8 mouse cellular contexts compared by ENCODE assay signal in the genomic region with DNA sequence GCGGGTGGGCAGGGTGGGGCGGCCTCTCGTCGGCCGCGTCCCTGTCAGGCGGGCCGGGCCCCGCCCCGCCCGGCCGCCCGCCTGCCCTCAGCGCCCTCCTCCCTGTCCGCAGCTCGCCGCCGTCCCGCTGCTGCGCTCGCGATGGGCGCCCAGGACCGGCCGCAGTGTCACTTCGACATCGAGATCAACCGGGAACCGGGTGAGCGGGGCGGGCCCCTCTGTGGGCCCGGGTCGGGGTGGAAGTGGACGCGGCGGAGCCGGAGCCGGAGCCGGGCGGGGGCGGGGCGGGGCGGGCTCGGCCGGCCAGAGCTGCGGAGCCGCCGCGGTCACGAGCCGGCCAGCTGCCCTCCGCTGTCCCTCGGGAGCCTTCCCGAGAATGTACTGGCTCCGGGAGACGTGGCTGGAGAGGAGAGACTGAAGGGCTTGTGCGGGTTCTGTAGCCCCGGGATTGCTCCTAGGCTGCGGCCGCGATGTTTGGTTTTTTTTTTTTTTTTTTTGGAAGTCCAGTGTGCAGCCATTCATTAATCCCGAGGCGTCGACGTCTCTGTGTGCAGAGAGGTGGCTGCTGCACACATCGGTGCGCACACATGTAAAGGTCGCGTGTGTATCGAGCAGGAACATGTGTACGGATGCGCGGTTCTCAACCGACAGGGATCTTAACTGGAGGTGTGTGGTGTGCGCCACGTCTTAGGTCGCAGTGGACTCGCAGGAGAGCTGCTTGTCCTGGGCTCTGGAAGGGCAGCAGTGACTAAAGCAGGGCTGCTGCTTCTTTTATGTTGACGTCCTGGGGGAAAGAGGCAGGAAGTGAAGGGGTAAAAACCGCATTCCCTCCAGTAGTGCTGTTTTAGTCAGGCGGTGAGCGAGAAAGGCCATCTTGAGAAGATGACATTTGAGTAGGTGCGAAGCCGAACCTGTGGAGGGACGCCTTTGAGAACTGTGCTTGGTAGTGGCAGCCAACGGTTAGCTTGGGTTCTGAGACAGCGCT. TPM values are rescaled to one million over a fixed set of nuclear protein-coding genes. Genes with fewer than 3 reads are reported as not detected.
A peak's percentile ranks its signal among the peaks of the same experiment; 100 is the strongest.
DNase-seq lines count a peak whose midpoint lies in the region; ATAC-seq and TF ChIP-seq lines count a peak whose summit lies in the region.

No protein-coding gene starts in this region.

- H3K4me1 ChIP-seq in embryonic facial prominence, embryonic 15.5 days: peaks cover 11% of the 10 kb centered on the region
- H3K4me1 ChIP-seq in hindbrain, embryonic 11.5 days (replicated peaks; ENCODE audit: control insufficient read depth, insufficient read depth, low read length): 0 out of 2 replicates have a peak, but pooled peaks cover 3% of the 10 kb centered on the region
- peaks cover 30% of the 10 kb centered on the region for H3K4me1 ChIP-seq in liver, embryonic 12.5 days

- peak overlapping the region; percentile 77 for H3K4me3 ChIP-seq in left cerebral cortex, adult 2 months
- H3K4me3 ChIP-seq in embryonic facial prominence, embryonic 15.5 days (replicated peaks): peak overlapping the region; percentile 66
- H3K4me3 ChIP-seq in hindbrain, embryonic 11.5 days (ENCODE audit: low read depth, low read length): peak overlapping the region; percentile 94
- H3K4me3 ChIP-seq in liver, embryonic 12.5 days: peak overlapping the region; percentile 84

- TF ChIP-seq CTCF in left cerebral cortex, adult 2 months (IDR thresholded peaks at IDR 0.05): no peak

- H3K9ac ChIP-seq in embryonic facial prominence, embryonic 15.5 days: peak overlapping the region; percentile 83
- H3K9ac ChIP-seq in hindbrain, embryonic 11.5 days (ENCODE audit: low read depth, low read length): peak overlapping the region; percentile 94
- H3K9ac ChIP-seq in liver, embryonic 12.5 days: peak overlapping the region; percentile 98

- DNase-seq in left cerebral cortex, adult 2 months (ENCODE audit: extremely low spot score in 1 of 2, low spot score in 2 of 2): no peak
- no peak for DNase-seq in left cerebral cortex, postnatal 14 days (ENCODE audit: low spot score in 2 of 2)
- peak; percentile 79 for DNase-seq in adrenal gland, postnatal 10 days
- DNase-seq in hindbrain, embryonic 11.5 days (ENCODE audit: low spot score): peak; percentile 69
- peak; percentile 37 to 45 for DNase-seq in natural killer cell, adult 2 months (ENCODE audit: low spot score in 2 of 2)
- DNase-seq in thymus, postnatal 4 days: peak; percentile 53

- no peaks in the 10 kb centered on the region for H3K9me3 ChIP-seq in embryonic facial prominence, embryonic 15.5 days (replicated peaks)
- H3K9me3 ChIP-seq in hindbrain, embryonic 11.5 days (ENCODE audit: control insufficient read depth, low read length): no peaks in the 10 kb centered on the region
- no peaks in the 10 kb centered on the region for H3K9me3 ChIP-seq in liver, embryonic 12.5 days (replicated peaks)

- WGBS in embryonic facial prominence, embryonic 15.5 days: 1% methylated on average over 81 of the region's 87 CpGs
- 2% methylated on average over 50 of the region's 87 CpGs for WGBS in hindbrain, embryonic 11.5 days
- under 1% methylated on average over 73 of the region's 87 CpGs for WGBS in liver, embryonic 12.5 days (ENCODE audit: insufficient replicate concordance)

- peak overlapping the region; percentile 84 for H3K27ac ChIP-seq in left cerebral cortex, adult 2 months
- H3K27ac ChIP-seq in embryonic facial prominence, embryonic 15.5 days (replicated peaks): peak overlapping the region; percentile 97
- peak overlapping the region; percentile 98 for H3K27ac ChIP-seq in hindbrain, embryonic 11.5 days (ENCODE audit: low read depth, low read length)
- peak overlapping the region; percentile 98 for H3K27ac ChIP-seq in liver, embryonic 12.5 days

- H3K4me2 ChIP-seq in embryonic facial prominence, embryonic 15.5 days (replicated peaks): peak overlapping the region; percentile 78
- H3K4me2 ChIP-seq in hindbrain, embryonic 11.5 days (replicated peaks; ENCODE audit: low read depth, low read length): peak overlapping the region; percentile 92
- peak overlapping the region; percentile 96 for H3K4me2 ChIP-seq in liver, embryonic 12.5 days

- intact Hi-C loops in left cerebral cortex, adult 2 months (cut with DNase I): no loop called here
- intact Hi-C loops in left cerebral cortex, postnatal 14 days (cut with DNase I): no loop called here

- ATAC-seq in embryonic facial prominence, embryonic 15.5 days (ENCODE audit: insufficient number of reproducible peaks, low FRiP score, low TSS enrichment, low read depth): peak; percentile 31; the same call in 1 of the 2 replicates
- ATAC-seq in hindbrain, embryonic 11.5 days (ENCODE audit: low FRiP score): peak; percentile 82
- ATAC-seq in liver, embryonic 12.5 days: peak; percentile 48

- H3K27me3 ChIP-seq in embryonic facial prominence, embryonic 15.5 days: no peaks in the 10 kb centered on the region
- no peaks in the 10 kb centered on the region for H3K27me3 ChIP-seq in hindbrain, embryonic 11.5 days (ENCODE audit: control insufficient read depth, insufficient read depth, low read length)
- no peaks in the 10 kb centered on the region for H3K27me3 ChIP-seq in liver, embryonic 12.5 days (replicated peaks)

- no peaks in the 10 kb centered on the region for H3K36me3 ChIP-seq in embryonic facial prominence, embryonic 15.5 days
- no peaks in the 10 kb centered on the region for H3K36me3 ChIP-seq in hindbrain, embryonic 11.5 days (ENCODE audit: control insufficient read depth, insufficient read depth, low read length)
- peaks cover 6% of the 10 kb centered on the region for H3K36me3 ChIP-seq in liver, embryonic 12.5 days

RNA-seq across cellular contexts. Expression of a gene that starts 0.7 kb away (rescaled TPM):
- total RNA-seq in left cerebral cortex, adult 2 months (2021): 100 to 1,000 TPM; 125 to 130 TPM
- 100 to 1,000 TPM; 102 to 103 TPM for total RNA-seq in left cerebral cortex, postnatal 14 days (2021)
- 10 to 100 TPM; 55.1 to 98.4 TPM for total RNA-seq in adrenal gland, postnatal 10 days (2021)
- polyA plus RNA-seq in embryonic facial prominence, embryonic 15.5 days (2015; fragmentation: Nextera tagmentation; extraction: Ambion mirVana): 66.5 and 71.5 TPM in 2 replicates
- polyA plus RNA-seq in hindbrain, embryonic 11.5 days (2014; fragmentation: Nextera tagmentation; extraction: Ambion mirVana): 61.8 and 105 TPM in 2 replicates
- 34.0 and 38.9 TPM in 2 replicates for polyA plus RNA-seq in liver, embryonic 12.5 days (2016; fragmentation: Nextera tagmentation; extraction: Ambion mirVana)

RNA-seq across cellular contexts. Expression of a gene that starts 9.5 kb away (rescaled TPM):
- 10 to 100 TPM; 84.4 to 89.6 TPM for total RNA-seq in left cerebral cortex, adult 2 months (2021)
- total RNA-seq in left cerebral cortex, postnatal 14 days (2021): 100 to 1,000 TPM in 1 of 2 experiments, 10 to 100 TPM in 1; 82.8 to 100 TPM
- 10 to 100 TPM; 51.5 to 60.9 TPM for total RNA-seq in adrenal gland, postnatal 10 days (2021)
- polyA plus RNA-seq in embryonic facial prominence, embryonic 15.5 days (2015; fragmentation: Nextera tagmentation; extraction: Ambion mirVana): 111 and 116 TPM in 2 replicates
- 122 and 131 TPM in 2 replicates for polyA plus RNA-seq in hindbrain, embryonic 11.5 days (2014; fragmentation: Nextera tagmentation; extraction: Ambion mirVana)
- 77.5 and 89.3 TPM in 2 replicates for polyA plus RNA-seq in liver, embryonic 12.5 days (2016; fragmentation: Nextera tagmentation; extraction: Ambion mirVana)

RNA-seq across cellular contexts. Expression of a gene that starts 14.3 kb away (rescaled TPM):
- 10 to 100 TPM; 31.0 to 32.8 TPM for total RNA-seq in left cerebral cortex, adult 2 months (2021)
- 10 to 100 TPM; 27.7 to 29.1 TPM for total RNA-seq in left cerebral cortex, postnatal 14 days (2021)
- 1 to 10 TPM; 5.4 to 5.8 TPM for total RNA-seq in adrenal gland, postnatal 10 days (2021)
- polyA plus RNA-seq in embryonic facial prominence, embryonic 15.5 days (2015; fragmentation: Nextera tagmentation; extraction: Ambion mirVana): 14.4 and 15.3 TPM in 2 replicates
- polyA plus RNA-seq in hindbrain, embryonic 11.5 days (2014; fragmentation: Nextera tagmentation; extraction: Ambion mirVana): 15.7 and 22.9 TPM in 2 replicates
- 4.4 and 5.1 TPM in 2 replicates for polyA plus RNA-seq in liver, embryonic 12.5 days (2016; fragmentation: Nextera tagmentation; extraction: Ambion mirVana)

RNA-seq across cellular contexts. Expression of a gene that starts 39.5 kb away (rescaled TPM):
- total RNA-seq in left cerebral cortex, adult 2 months (2021): 100 to 1,000 TPM; 119 to 133 TPM
- total RNA-seq in left cerebral cortex, postnatal 14 days (2021): 100 to 1,000 TPM; 112 to 127 TPM
- 10 to 100 TPM; 41.2 to 50.8 TPM for total RNA-seq in adrenal gland, postnatal 10 days (2021)
- polyA plus RNA-seq in embryonic facial prominence, embryonic 15.5 days (2015; fragmentation: Nextera tagmentation; extraction: Ambion mirVana): 34.0 and 35.4 TPM in 2 replicates
- 6.0 and 7.2 TPM in 2 replicates for polyA plus RNA-seq in hindbrain, embryonic 11.5 days (2014; fragmentation: Nextera tagmentation; extraction: Ambion mirVana)
- polyA plus RNA-seq in liver, embryonic 12.5 days (2016; fragmentation: Nextera tagmentation; extraction: Ambion mirVana): 1.9 and 2.6 TPM in 2 replicates

RNA-seq across cellular contexts. Expression of a gene that starts 57.8 kb away (rescaled TPM):
- 10 to 100 TPM in 1 of 2 experiments, 1 to 10 TPM in 1; 7.3 to 10.5 TPM for total RNA-seq in left cerebral cortex, adult 2 months (2021)
- 1 to 10 TPM; 5.0 to 5.3 TPM for total RNA-seq in left cerebral cortex, postnatal 14 days (2021)
- total RNA-seq in adrenal gland, postnatal 10 days (2021): 1 to 10 TPM; 1.9 to 7.6 TPM
- 16.7 and 23.2 TPM in 2 replicates for polyA plus RNA-seq in embryonic facial prominence, embryonic 15.5 days (2015; fragmentation: Nextera tagmentation; extraction: Ambion mirVana)
- polyA plus RNA-seq in hindbrain, embryonic 11.5 days (2014; fragmentation: Nextera tagmentation; extraction: Ambion mirVana): 0.57 and 0.78 TPM in 2 replicates
- 0.06 and 0.26 TPM in 2 replicates for polyA plus RNA-seq in liver, embryonic 12.5 days (2016; fragmentation: Nextera tagmentation; extraction: Ambion mirVana)

Comparison
In these comparisons a context has a peak if more than half of its experiments do, and no peak if none do; other contexts are left out.
1. DNase-seq: peak in adrenal gland, postnatal 10 days (single experiment), hindbrain, embryonic 11.5 days (single experiment), natural killer cell, adult 2 months (2 of 2) and thymus, postnatal 4 days (single experiment); none in left cerebral cortex, adult 2 months (0 of 2) and left cerebral cortex, postnatal 14 days (0 of 2).
2. ATAC-seq: peak in every context shown above with its lines; median percentile 82 in hindbrain, embryonic 11.5 days; 48 in liver, embryonic 12.5 days; 31 in embryonic facial prominence, embryonic 15.5 days.
3. RNA of a gene that starts 14.3 kb away (total RNA-seq): 31.0 to 32.8 TPM in left cerebral cortex, adult 2 months and 27.7 to 29.1 TPM in left cerebral cortex, postnatal 14 days; 5.4 to 5.8 TPM in adrenal gland, postnatal 10 days; every median in the first group is over 4 times any median in the second.
4. Peak in every context shown above with its lines, with median percentiles within 50 percentile points of each other: H3K27ac ChIP-seq, H3K4me3 ChIP-seq, H3K4me2 ChIP-seq and H3K9ac ChIP-seq.